ENCODE assay signal across 27 mouse cellular contexts in the genomic region with DNA sequence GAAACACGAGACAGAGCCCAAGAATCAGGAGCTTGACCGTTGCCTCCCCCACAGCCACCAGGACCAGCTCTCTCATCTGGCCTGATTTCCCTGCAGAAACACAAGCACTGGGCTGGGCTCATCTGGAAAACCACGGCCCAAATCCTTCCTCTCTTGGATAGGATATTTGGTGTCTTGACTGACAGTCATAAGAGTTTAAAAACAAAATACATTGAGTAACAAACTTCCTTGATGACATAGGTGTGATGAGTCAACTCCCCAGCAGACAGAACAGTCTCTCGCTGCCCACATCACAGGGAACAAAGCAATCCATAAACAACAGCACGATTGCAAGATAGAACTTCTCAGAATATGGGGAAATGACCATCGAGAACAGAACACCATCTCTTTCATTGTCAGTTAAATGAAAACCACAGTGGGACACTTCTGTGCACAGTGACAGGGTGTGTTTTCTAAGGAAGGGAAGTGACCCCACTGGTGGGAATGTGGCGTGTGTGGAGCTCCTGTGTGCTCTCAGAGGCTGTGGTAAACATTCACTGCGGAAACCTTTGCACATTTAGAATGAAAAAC. TPM values are rescaled to one million over a fixed set of nuclear protein-coding genes. Genes with fewer than 3 reads are reported as not detected.
DNase-seq lines count a peak whose midpoint lies in the region; ATAC-seq lines count a peak whose summit lies in the region.
"Had no signal": no experiment of that assay in that cellular context is flagged by ENCODE, and none has a peak within 500 bp of the region (broad histone marks: within the 10 kb centered on the region; RNA-seq: fewer than 3 reads in every experiment).

No protein-coding gene starts in this region.

- H3K9me3 ChIP-seq in heart, embryonic 10.5 days, result no peaks in the 10 kb centered on the region
- H3K9me3 ChIP-seq in forebrain, embryonic 14.5 days (replicated peaks; ENCODE audit: control insufficient read depth, low read length), result no peaks in the 10 kb centered on the region
- H3K9me3 ChIP-seq: embryonic facial prominence, embryonic 15.5 days; hindbrain, embryonic 15.5 days; limb, embryonic 10.5 days; midbrain, embryonic 12.5 days; stomach, embryonic 15.5 days had no signal

- peak; percentile 38 for DNase-seq in heart, embryonic 10.5 days (ENCODE audit: low spot score)
- DNase-seq in heart, postnatal 10 days, result no peak
- peak; percentile 78 for DNase-seq in 416B (ENCODE audit: low read depth)
- peak; percentile 17 for DNase-seq in fibroblast of lung, adult 2 months (ENCODE audit: low read depth)
- no peak for DNase-seq in forebrain, embryonic 14.5 days (ENCODE audit: low spot score)
- DNase-seq in urinary bladder, postnatal 25 days (ENCODE audit: low spot score), result no peak
- DNase-seq in thymus, postnatal 14 days, result no peak
- DNase-seq: adrenal gland, postnatal 14 days; cerebellum, adult 9-11 months; embryo, embryonic 11 days; gastrocnemius, postnatal 25 days; lung, embryonic 14.5 days had no signal

- no peak overlapping the region for H3K4me2 ChIP-seq in forebrain, embryonic 14.5 days (ENCODE audit: low read length)
- H3K4me2 ChIP-seq: embryonic facial prominence, embryonic 15.5 days; heart, embryonic 11.5 days; hindbrain, embryonic 15.5 days; lung, embryonic 14.5 days; midbrain, embryonic 12.5 days; stomach, embryonic 15.5 days had no signal

- intact Hi-C loops in heart, postnatal 10 days (cut with DNase I), result no loop called here

- H3K9ac ChIP-seq in forebrain, embryonic 14.5 days (ENCODE audit: low read length), result no peak overlapping the region
- H3K9ac ChIP-seq: embryonic facial prominence, embryonic 15.5 days; hindbrain, embryonic 15.5 days; lung, embryonic 14.5 days; midbrain, embryonic 12.5 days; stomach, embryonic 15.5 days had no signal

- H3K4me3 ChIP-seq in heart, embryonic 10.5 days, result no peak overlapping the region
- no peak overlapping the region for H3K4me3 ChIP-seq in forebrain, embryonic 14.5 days (ENCODE audit: low read depth, low read length)
- H3K4me3 ChIP-seq: embryonic facial prominence, embryonic 15.5 days; hindbrain, embryonic 15.5 days; layer of hippocampus, adult 2 months; limb, embryonic 10.5 days; midbrain, embryonic 12.5 days; stomach, embryonic 15.5 days had no signal

- H3K27me3 ChIP-seq in heart, embryonic 10.5 days (ENCODE audit: insufficient read depth, poor library complexity, severe bottlenecking), result no peaks in the 10 kb centered on the region
- no peaks in the 10 kb centered on the region for H3K27me3 ChIP-seq in forebrain, embryonic 14.5 days (replicated peaks; ENCODE audit: control insufficient read depth, insufficient read depth, low read length)
- H3K27me3 ChIP-seq: embryonic facial prominence, embryonic 15.5 days; hindbrain, embryonic 15.5 days; midbrain, embryonic 12.5 days; stomach, embryonic 15.5 days had no signal

- 72% methylated on average over 8 of the region's 8 CpGs for WGBS in heart, embryonic 10.5 days
- 73% methylated on average over 8 of the region's 8 CpGs for WGBS in forebrain, embryonic 14.5 days

- no peaks in the 10 kb centered on the region for H3K4me1 ChIP-seq in heart, embryonic 10.5 days
- H3K4me1 ChIP-seq in forebrain, embryonic 14.5 days (ENCODE audit: control insufficient read depth, insufficient read depth, low read length), result no peaks in the 10 kb centered on the region
- H3K4me1 ChIP-seq: embryonic facial prominence, embryonic 15.5 days; hindbrain, embryonic 15.5 days; limb, embryonic 10.5 days; midbrain, embryonic 12.5 days; stomach, embryonic 15.5 days had no signal

- H3K36me3 ChIP-seq in heart, embryonic 10.5 days, result no peaks in the 10 kb centered on the region
- no peaks in the 10 kb centered on the region for H3K36me3 ChIP-seq in forebrain, embryonic 14.5 days (ENCODE audit: control insufficient read depth, insufficient read depth, low read length)
- H3K36me3 ChIP-seq: embryonic facial prominence, embryonic 15.5 days; hindbrain, embryonic 15.5 days; limb, embryonic 10.5 days; midbrain, embryonic 12.5 days; stomach, embryonic 15.5 days had no signal

- ATAC-seq in monocyte, adult 5-6 weeks (replicated peaks; ENCODE audit: insufficient number of reproducible peaks, low FRiP score, low TSS enrichment, poor library complexity, severe bottlenecking), result peak; percentile 78
- no peak for ATAC-seq in forebrain, embryonic 14.5 days
- ATAC-seq: intestine, embryonic 16.5 days had no signal

- no peak overlapping the region for H3K27ac ChIP-seq in heart, embryonic 10.5 days
- no peak overlapping the region for H3K27ac ChIP-seq in forebrain, embryonic 14.5 days (ENCODE audit: low read depth, low read length)
- H3K27ac ChIP-seq: embryonic facial prominence, embryonic 15.5 days; hindbrain, embryonic 15.5 days; layer of hippocampus, adult 2 months; limb, embryonic 10.5 days; midbrain, embryonic 12.5 days; stomach, embryonic 15.5 days had no signal

RNA-seq across cellular contexts. Expression of gene Cd33, which starts 13.9 kb away (rescaled TPM):
- 0.34 and 0.37 TPM in 2 replicates for polyA plus RNA-seq in heart, embryonic 10.5 days (2016; fragmentation: Nextera tagmentation; extraction: Ambion mirVana)
- 1 to 10 TPM; 2.2 to 2.3 TPM for total RNA-seq in heart, postnatal 10 days (2021)
- total RNA-seq in monocyte, adult 5-6 weeks (2017), result 2.6 to 12.3 TPM (median 6.2 TPM) in 3 replicates
- 0.61 and 1.2 TPM in 2 replicates for polyA plus RNA-seq in forebrain, embryonic 14.5 days (2014; fragmentation: Nextera tagmentation; extraction: Ambion mirVana)

RNA-seq across cellular contexts. Expression of gene 4931406B18Rik, which starts 24.6 kb away (rescaled TPM):
- not detected in 2 replicates for polyA plus RNA-seq in heart, embryonic 10.5 days (2016; fragmentation: Nextera tagmentation; extraction: Ambion mirVana)
- not detected for total RNA-seq in heart, postnatal 10 days (2021)
- not detected in 3 replicates for total RNA-seq in monocyte, adult 5-6 weeks (2017)
- polyA plus RNA-seq in forebrain, embryonic 14.5 days (2014; fragmentation: Nextera tagmentation; extraction: Ambion mirVana), result not detected in 2 replicates
- total RNA-seq: adrenal gland, postnatal 14 days; gastrocnemius, postnatal 25 days; heart, postnatal 25 days; layer of hippocampus, adult 2 months; left cerebral cortex, adult 18-20 months had no signal
- polyA plus RNA-seq: embryonic facial prominence, embryonic 15.5 days; forebrain, embryonic 11.5 days; heart, embryonic 11.5 days; intestine, embryonic 16.5 days; kidney, embryonic 16.5 days; limb, embryonic 10.5 days; lung, embryonic 14.5 days; midbrain, embryonic 12.5 days; spleen, adult 2 months; stomach, embryonic 15.5 days; thymus, postnatal 0 days had no signal

RNA-seq across cellular contexts. Expression of gene Zfp658, which starts 31.8 kb away (rescaled TPM):
- polyA plus RNA-seq in heart, embryonic 10.5 days (2016; fragmentation: Nextera tagmentation; extraction: Ambion mirVana), result 1.4 and 2.1 TPM in 2 replicates
- total RNA-seq in heart, postnatal 10 days (2021), result 1 to 10 TPM in 1 of 2 experiments, under 1 TPM in 1; 0.81 to 1.5 TPM
- total RNA-seq in monocyte, adult 5-6 weeks (2017), result 2.2 to 8.1 TPM (median 3.0 TPM) in 3 replicates
- polyA plus RNA-seq in forebrain, embryonic 14.5 days (2014; fragmentation: Nextera tagmentation; extraction: Ambion mirVana), result 7.6 and 9.0 TPM in 2 replicates

RNA-seq across cellular contexts. Expression of gene Iglon5, which starts 40.4 kb away (rescaled TPM):
- 0.20 TPM in 1 of 2 replicates, not detected in the other for polyA plus RNA-seq in heart, embryonic 10.5 days (2016; fragmentation: Nextera tagmentation; extraction: Ambion mirVana)
- total RNA-seq in heart, postnatal 10 days (2021), result under 1 TPM; 0.37 to 0.89 TPM
- not detected in 3 replicates for total RNA-seq in monocyte, adult 5-6 weeks (2017)
- 4.6 and 5.1 TPM in 2 replicates for polyA plus RNA-seq in forebrain, embryonic 14.5 days (2014; fragmentation: Nextera tagmentation; extraction: Ambion mirVana)
- polyA plus RNA-seq: thymus, postnatal 0 days had no signal

RNA-seq across cellular contexts. Expression of gene Zfp719, which starts 49.1 kb away (rescaled TPM):
- polyA plus RNA-seq in heart, embryonic 10.5 days (2016; fragmentation: Nextera tagmentation; extraction: Ambion mirVana), result 9.7 and 10.0 TPM in 2 replicates
- total RNA-seq in heart, postnatal 10 days (2021), result 1 to 10 TPM; 9.2 to 9.5 TPM
- 4.9 to 7.5 TPM (median 6.8 TPM) in 3 replicates for total RNA-seq in monocyte, adult 5-6 weeks (2017)
- 18.8 and 21.5 TPM in 2 replicates for polyA plus RNA-seq in forebrain, embryonic 14.5 days (2014; fragmentation: Nextera tagmentation; extraction: Ambion mirVana)

Comparison
In these comparisons a context has a peak if more than half of its experiments do, and no peak if none do; other contexts are left out.
1. DNase-seq: peak in heart, embryonic 10.5 days (single experiment), 416B (single experiment) and fibroblast of lung, adult 2 months (single experiment); none in heart, postnatal 10 days (0 of 2), forebrain, embryonic 14.5 days (single experiment), urinary bladder, postnatal 25 days (single experiment) and thymus, postnatal 14 days (single experiment).